Mouse (Mus musculus) G1E (cell line): ENCODE results near the gene Vil1. TPM values are rescaled to one million over a fixed set of nuclear protein-coding genes. Genes with fewer than 3 reads are reported as not detected.

Source experiments
- ATAC-seq: 2 replicates; pipeline ENCODE4 v1.8.0; 2016; ENCODE audit warnings: mild to moderate bottlenecking; ENCODE audit not compliant: insufficient number of reproducible peaks, poor library complexity, low FRiP score, severe bottlenecking; ENCODE audit errors: extremely low read depth
- DNase-seq: peaks from one replicate; pipeline ENCODE4 v3.0.0; 2012; ENCODE audit warnings: low spot score
- H3K27me3 ChIP-seq: 2 replicates; pipeline ENCODE4 v1.6.1; 2012; ENCODE audit warnings: mild to moderate bottlenecking, low read length, inconsistent platforms; ENCODE audit not compliant: insufficient read depth
- H3K36me3 ChIP-seq: replicated peaks from 2 replicates; pipeline ENCODE3; 2012; ENCODE audit warnings: mild to moderate bottlenecking, inconsistent platforms
- H3K4me1 ChIP-seq: 2 replicates; pipeline ENCODE4 v1.6.1; 2012; ENCODE audit warnings: low read depth, low read length, inconsistent platforms, mixed read lengths; ENCODE audit not compliant: insufficient read depth
- H3K4me3 ChIP-seq: 2 replicates; pipeline ENCODE4 v1.5.1; 2012; ENCODE audit warnings: low read depth, mild to moderate bottlenecking, inconsistent platforms, low read length, moderate library complexity, mixed read lengths
- H3K9me3 ChIP-seq: replicated peaks from 2 replicates; pipeline ENCODE4 v1.6.1; 2012; ENCODE audit warnings: inconsistent platforms
- CTCF ChIP-seq: IDR thresholded peaks from 2 replicates; pipeline ENCODE4 v1.5.1; 2012; ENCODE audit warnings: low read depth, low read length, inconsistent platforms, mixed read lengths
- GATA1 ChIP-seq: IDR thresholded peaks from 2 replicates; pipeline ENCODE4 v1.6.1; 2012; ENCODE audit warnings: borderline replicate concordance, low read length, inconsistent platforms, mixed read lengths
- GATA2 ChIP-seq: IDR thresholded peaks from 2 replicates; pipeline ENCODE4 v1.6.1; 2012; ENCODE audit warnings: low read depth, low read length, inconsistent platforms, borderline replicate concordance
- POLR2AphosphoS5 ChIP-seq: IDR thresholded peaks from 2 replicates; pipeline ENCODE4 v1.6.1; 2012; ENCODE audit warnings: low read depth, low read length, inconsistent platforms; ENCODE audit not compliant: insufficient replicate concordance
- TAL1 ChIP-seq: conservative IDR thresholded peaks from 2 replicates; pipeline ENCODE4 v1.6.1; 2012; ENCODE audit warnings: low read depth, low read length, inconsistent platforms, mixed read lengths
- polyA plus RNA-seq: library from polyadenylated mRNA; stranded (reverse); fragments of >175 nt; gene quantifications from 2 replicates; pipeline ENCODE4 v1.2.3, GENCODE M21; 2012
- total RNA-seq, 2 experiments: library from RNA; stranded (forward) in 1 of 2; stranded (reverse) in 1 of 2; fragments of 200-1000 nt in 1 of 2; fragments of >200 nt in 1 of 2; fragmentation: Nextera tagmentation in 1 of 2; gene quantifications; 2 replicates each; pipeline ENCODE4 v1.2.3; 2014 to 2017

The Vil1 gene
- total and polyA plus RNA-seq, 3 experiments = 0.35 to 1.1 (median 0.68) TPM

- peak; percentile 8 for ATAC-seq
- no peak for TF ChIP-seq CTCF
- no peak for TF ChIP-seq POLR2AphosphoS5
- TF ChIP-seq TAL1 = no peak
- no peak for TF ChIP-seq GATA1
- no peak for TF ChIP-seq GATA2
- Histone ChIP-seq H3K9me3 (no peaks in the 10 kb centered on the region), H3K4me3 (no peak overlapping the region), H3K27me3 (peaks cover 46% of the 10 kb centered on the region), H3K36me3 (no peaks in the 10 kb centered on the region), H3K4me1 (peaks cover 25% of the 10 kb centered on the region)
- DNase-seq = no peak
Measured at GRCm38 (mm10) chr1:74376396-74376795, 32.8 kb upstream of the Vil1 start.

GRCm38 (mm10) chr1:74379058-74379504 is 30.1 kb upstream of the Vil1 start:
- ATAC-seq = no peak
- H3K4me1 ChIP-seq = peaks cover 37% of the 10 kb centered on the region
- H3K27me3 ChIP-seq = peaks cover 47% of the 10 kb centered on the region

GRCm38 (mm10) chr1:74380484-74380883 is 28.7 kb upstream of the Vil1 start:
- no peak for TF ChIP-seq POLR2AphosphoS5
- TF ChIP-seq GATA1 = no peak
- no peak for TF ChIP-seq CTCF
- TF ChIP-seq TAL1 = no peak
- H3K4me1 ChIP-seq = peaks cover 47% of the 10 kb centered on the region
- no peaks in the 10 kb centered on the region for H3K36me3 ChIP-seq
- ATAC-seq = no peak
- H3K27me3 ChIP-seq = peaks cover 47% of the 10 kb centered on the region
- no peak overlapping the region for H3K4me3 ChIP-seq
- H3K9me3 ChIP-seq = no peaks in the 10 kb centered on the region
- no peak for DNase-seq

More at GRCm38 (mm10) chr1:74379058-74379504, 30.1 kb upstream of the Vil1 start:
- TF ChIP-seq POLR2AphosphoS5 (no peak), CTCF (no peak)
- H3K36me3 ChIP-seq = no peaks in the 10 kb centered on the region
- no peak for DNase-seq
- no peaks in the 10 kb centered on the region for H3K9me3 ChIP-seq
- no peak overlapping the region for H3K4me3 ChIP-seq

- DNase-seq = no peak
- ATAC-seq = no peak
- Histone ChIP-seq H3K27me3 (peaks cover 36% of the 10 kb centered on the region), H3K36me3 (no peaks in the 10 kb centered on the region), H3K4me1 (peaks cover 50% of the 10 kb centered on the region), H3K4me3 (no peak overlapping the region), H3K9me3 (no peaks in the 10 kb centered on the region)
- TF ChIP-seq GATA1 (no peak), POLR2AphosphoS5 (no peak), CTCF (no peak), TAL1 (no peak), GATA2 (no peak)
Measured at GRCm38 (mm10) chr1:74381588-74382021, 27.6 kb upstream of the Vil1 start.

- Histone ChIP-seq H3K4me3 (no peak overlapping the region), H3K27me3 (peaks cover 28% of the 10 kb centered on the region), H3K36me3 (no peaks in the 10 kb centered on the region), H3K9me3 (no peaks in the 10 kb centered on the region), H3K4me1 (peaks cover 65% of the 10 kb centered on the region)
- no peak for DNase-seq
- TF ChIP-seq POLR2AphosphoS5 (no peak), GATA2 (no peak), TAL1 (no peak), CTCF (no peak)
- ATAC-seq = no peak
Measured at GRCm38 (mm10) chr1:74383385-74383784, 25.8 kb upstream of the Vil1 start.

GRCm38 (mm10) chr1:74384525-74384924 is 24.7 kb upstream of the Vil1 start:
- ATAC-seq = no peak
- Histone ChIP-seq H3K27me3 (peaks cover 28% of the 10 kb centered on the region), H3K36me3 (no peaks in the 10 kb centered on the region), H3K4me3 (no peak overlapping the region), H3K4me1 (peaks cover 69% of the 10 kb centered on the region), H3K9me3 (no peaks in the 10 kb centered on the region)
- DNase-seq = no peak
- TF ChIP-seq TAL1 (no peak), GATA2 (no peak), CTCF (no peak), POLR2AphosphoS5 (no peak), GATA1 (no peak)

- H3K4me3 ChIP-seq = no peak overlapping the region
- H3K36me3 ChIP-seq = no peaks in the 10 kb centered on the region
- H3K27me3 ChIP-seq = peaks cover 28% of the 10 kb centered on the region
- peaks cover 69% of the 10 kb centered on the region for H3K4me1 ChIP-seq
- no peak for TF ChIP-seq POLR2AphosphoS5
- no peak for TF ChIP-seq CTCF
- no peak for TF ChIP-seq TAL1
- no peak for TF ChIP-seq GATA2
- TF ChIP-seq GATA1 = no peak
- DNase-seq = no peak
- ATAC-seq = no peak
- no peaks in the 10 kb centered on the region for H3K9me3 ChIP-seq
Measured at GRCm38 (mm10) chr1:74385064-74385463, 24.1 kb upstream of the Vil1 start.
